Mouse (Mus musculus) frontal cortex, postnatal 14 days (tissue): ENCODE data around the gene Zc2hc1c.
"Not testable (repeated sequence)": the region's sequence is repeated elsewhere in the genome, so short reads cannot be mapped to it uniquely, and the experiment has no call there.

ENCODE experiments used
- DNase-seq, 2 experiments: peaks; one replicate each; pipeline ENCODE4 v3.0.0; 2022; ENCODE audit warnings: low spot score in 2 of 2

Zc2hc1c gene

GRCm38 (mm10) chr12:85288486-85289156 lies at the start of gene Zc2hc1c:
Gene Zc2hc1c, plus strand, starts transcription at chr12:85288591.
- DNase-seq, result peak; percentile 60 to 68

- no peak for DNase-seq
Observed at GRCm38 (mm10) chr12:85252083-85252482, 36.3 kb upstream of the Zc2hc1c start.

- no peak for DNase-seq
Observed at GRCm38 (mm10) chr12:85256074-85256751, 32.2 kb upstream of the Zc2hc1c start.

GRCm38 (mm10) chr12:85257008-85257639 lies 31.3 kb upstream of the Zc2hc1c start:
- DNase-seq, result no peak

- DNase-seq, result no peak
Observed at GRCm38 (mm10) chr12:85262489-85262888, 25.9 kb upstream of the Zc2hc1c start.

DNA sequence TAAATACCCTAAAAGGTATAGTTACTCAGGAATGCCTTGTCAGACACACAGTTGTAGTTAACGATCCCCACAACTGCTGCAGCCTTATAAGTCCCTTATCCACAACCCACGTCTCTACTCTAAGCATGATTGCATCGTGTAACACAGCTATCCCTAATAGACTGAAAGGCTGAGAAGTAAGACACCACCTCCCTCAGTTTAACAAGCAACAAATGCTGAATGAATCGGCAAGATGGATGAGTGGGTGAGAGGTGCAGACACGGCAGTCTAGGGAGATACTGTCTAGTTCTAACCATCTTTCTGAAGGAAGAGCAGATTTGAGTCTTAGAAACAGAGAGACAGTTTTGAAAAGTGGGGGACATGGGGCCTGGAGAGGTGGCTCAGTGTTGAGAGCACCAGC lies 25.2 kb upstream of the Zc2hc1c start:
- no peak for DNase-seq

DNA sequence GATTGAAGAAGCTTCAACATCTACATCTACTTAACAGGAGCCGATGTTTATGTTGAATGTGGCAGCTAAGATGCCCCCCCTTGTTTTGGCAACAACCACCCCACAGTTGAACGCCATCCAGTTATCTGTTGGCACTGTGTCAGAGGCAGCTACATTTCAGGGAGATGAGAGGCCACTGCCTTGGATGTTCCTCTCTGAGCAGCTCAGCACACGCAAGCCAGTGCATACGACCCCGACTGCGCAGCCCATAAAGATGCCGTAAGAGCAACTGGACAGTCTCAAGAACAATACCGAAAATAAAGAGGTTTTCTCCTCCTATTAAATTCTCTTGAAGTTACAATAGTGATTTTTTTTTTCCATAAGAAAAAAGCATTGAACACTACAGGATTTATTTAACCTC lies 23.9 kb upstream of the Zc2hc1c start:
- DNase-seq, result no peak

DNA sequence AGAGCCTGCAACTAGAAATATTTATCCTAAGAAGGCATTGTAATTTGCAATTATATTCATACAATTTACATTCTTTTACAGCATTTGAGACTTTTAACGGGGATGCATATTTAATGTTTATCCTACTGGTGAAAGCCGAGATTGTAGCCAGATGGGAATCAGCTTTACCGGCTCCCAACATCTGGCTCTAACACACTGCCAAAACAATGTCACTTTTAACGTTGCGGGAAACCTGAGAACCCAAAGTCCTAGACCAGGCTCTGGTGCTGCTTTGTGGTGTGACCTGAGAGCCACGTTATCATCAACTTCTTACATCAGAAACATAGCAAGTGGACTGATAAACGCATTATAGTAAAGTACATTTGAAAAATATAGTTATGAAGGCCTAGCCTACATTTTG lies 23.5 kb upstream of the Zc2hc1c start:
- DNase-seq, result no peak

DNA sequence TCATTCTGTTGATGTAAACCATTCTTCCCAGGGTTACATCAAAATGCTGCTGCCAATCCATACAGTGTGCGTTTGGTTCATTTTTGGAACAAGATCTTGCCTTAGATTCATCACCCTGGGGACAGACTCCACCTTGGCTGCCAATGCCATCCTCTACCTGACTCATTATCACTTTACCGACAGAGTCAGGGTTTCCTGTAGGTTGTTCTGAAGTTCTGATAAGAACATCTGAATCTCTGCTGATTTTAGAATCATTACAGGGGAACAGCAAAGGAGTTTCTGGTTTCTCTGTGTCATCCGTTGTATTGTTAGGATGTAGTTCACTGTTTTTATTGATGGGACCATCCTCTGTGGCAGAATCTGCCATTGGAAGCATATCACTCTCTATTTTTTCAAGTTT lies 22.1 kb upstream of the Zc2hc1c start:
- no peak for DNase-seq

GRCm38 (mm10) chr12:85269821-85270220 lies 18.6 kb upstream of the Zc2hc1c start:
- DNase-seq, result no peak

DNA sequence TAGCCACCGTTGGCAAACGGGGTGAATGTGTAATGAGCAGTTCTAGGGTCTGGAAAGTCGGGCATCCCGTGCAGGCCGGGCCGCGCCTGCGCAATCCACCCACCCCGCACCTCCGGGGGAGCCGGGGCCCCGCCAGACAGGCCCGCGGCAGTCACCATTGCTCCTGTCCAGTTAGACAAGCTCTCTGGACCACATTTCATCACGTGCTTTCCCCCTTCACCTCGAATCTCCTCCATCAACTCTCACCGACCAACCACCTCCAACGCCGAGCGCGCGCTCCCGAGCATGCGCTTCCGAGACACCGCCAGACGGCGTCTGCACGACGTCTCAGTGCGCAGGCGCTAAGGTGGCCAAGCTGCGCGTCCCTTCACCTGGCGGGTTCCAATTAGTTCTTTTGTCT lies 18.1 kb upstream of the Zc2hc1c start, which contains the start of gene Mlh3:
TSS of gene Mlh3 (minus strand) at position 281 of the 400 bp plus-strand sequence.
- DNase-seq, result peak; percentile 73 to 76

DNA sequence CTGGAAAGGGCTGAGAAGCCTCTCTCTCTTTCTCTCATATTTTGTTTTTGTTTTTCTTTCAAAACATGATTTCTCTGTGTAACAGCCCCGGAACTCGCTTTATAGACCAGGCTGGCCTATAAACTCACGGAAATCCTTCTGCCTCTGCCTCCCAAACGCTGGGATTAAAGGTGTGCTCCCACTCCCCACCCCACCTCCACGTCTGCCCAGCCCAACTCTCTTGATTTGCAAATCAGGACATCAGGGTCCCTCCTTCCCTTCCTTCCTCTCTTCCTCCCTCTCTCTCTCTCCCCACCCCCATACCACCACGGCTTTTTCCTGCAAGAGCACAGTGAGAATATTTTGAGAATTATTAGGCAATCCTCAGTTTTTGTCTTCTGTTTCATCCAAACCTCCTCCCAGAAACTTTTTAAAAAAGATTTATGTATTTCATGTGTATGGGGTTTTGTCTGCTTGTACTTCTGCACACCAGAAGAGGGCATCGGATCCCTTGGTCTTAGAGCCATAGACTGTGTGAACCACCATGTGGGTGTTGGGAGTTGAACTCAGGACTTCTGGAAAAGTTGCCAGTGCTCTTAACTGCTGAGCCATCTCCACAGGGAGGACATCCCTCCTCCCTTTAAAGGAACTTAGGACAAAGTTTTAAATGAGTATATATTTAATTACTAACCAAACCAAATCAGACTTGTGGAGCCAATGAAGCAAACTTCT lies 17.1 kb upstream of the Zc2hc1c start:
- no peak for DNase-seq

- DNase-seq, result no peak
Observed at GRCm38 (mm10) chr12:85271843-85272206, 16.6 kb upstream of the Zc2hc1c start.

DNA sequence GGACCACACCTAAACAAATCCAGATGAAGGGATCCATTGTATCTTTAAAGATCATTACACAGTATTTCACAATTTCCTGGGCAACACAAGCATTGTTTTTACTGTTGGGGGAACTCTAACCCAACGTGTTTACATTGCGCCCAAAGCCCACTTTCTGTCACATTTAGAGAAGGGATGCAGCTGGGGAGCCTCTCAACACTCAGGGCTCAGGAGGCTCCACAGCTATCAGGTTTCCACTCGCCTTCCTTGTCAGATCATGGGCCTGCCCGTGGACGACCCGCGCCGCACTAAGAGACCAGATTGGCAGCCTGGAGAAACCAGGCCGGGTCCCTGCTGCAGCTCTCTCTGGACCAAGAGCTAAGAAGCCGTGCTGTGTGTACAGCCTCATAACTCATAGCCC lies 14.9 kb upstream of the Zc2hc1c start:
- no peak for DNase-seq

DNA sequence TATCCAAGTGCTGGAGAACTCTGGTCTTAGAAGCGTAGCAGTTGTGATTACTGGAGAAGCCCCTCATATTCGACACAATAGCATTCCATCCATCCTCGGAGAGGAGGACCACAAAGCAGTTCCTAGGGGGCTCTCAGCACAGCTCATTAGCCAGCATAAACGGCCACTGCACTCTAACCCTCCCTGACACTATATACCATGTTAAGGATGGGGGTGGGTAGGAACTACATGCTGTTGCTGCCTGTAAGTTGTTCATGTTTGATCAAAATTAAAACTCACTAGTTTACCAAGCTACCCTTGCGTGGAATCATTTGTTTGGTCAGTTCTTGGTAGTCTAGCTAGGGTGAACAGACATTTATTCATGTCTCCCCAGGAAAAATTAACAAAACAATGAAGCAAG lies 12.1 kb upstream of the Zc2hc1c start:
- no peak for DNase-seq

- DNase-seq, result no peak
Observed at GRCm38 (mm10) chr12:85278919-85279318, 9.5 kb upstream of the Zc2hc1c start.

DNA sequence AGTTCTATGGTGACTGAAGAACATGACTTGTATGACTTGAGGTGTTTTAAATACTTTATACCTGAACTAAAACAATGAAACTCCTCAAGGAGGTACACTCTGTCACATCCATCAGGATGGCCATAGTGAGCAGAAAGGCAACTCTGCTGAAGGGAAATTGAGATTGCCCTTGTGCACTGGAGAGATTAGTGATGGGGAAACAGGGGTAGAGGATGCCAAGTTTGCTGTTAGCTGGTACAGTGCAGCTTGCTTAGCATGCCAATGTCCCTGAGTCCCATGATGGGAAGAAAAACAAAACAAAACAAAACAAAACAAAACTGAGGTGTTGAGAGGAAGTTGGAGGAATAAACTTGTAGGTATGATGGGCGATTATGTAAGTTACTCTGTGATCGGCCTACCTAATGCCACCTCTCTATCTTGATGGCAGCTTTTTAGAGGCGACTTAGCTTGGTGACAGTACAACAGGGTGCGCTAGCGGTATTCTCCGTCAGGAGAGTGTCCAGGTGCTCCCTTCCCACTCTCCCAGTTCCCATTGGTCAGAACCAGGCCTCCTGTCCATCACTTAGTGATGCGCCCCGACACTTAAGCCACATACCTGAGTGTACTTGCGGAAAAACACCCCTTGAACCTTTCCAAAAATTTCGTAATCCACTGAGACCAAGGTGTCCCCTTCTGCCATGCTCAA lies 8.9 kb upstream of the Zc2hc1c start:
- DNase-seq, result no peak

DNA sequence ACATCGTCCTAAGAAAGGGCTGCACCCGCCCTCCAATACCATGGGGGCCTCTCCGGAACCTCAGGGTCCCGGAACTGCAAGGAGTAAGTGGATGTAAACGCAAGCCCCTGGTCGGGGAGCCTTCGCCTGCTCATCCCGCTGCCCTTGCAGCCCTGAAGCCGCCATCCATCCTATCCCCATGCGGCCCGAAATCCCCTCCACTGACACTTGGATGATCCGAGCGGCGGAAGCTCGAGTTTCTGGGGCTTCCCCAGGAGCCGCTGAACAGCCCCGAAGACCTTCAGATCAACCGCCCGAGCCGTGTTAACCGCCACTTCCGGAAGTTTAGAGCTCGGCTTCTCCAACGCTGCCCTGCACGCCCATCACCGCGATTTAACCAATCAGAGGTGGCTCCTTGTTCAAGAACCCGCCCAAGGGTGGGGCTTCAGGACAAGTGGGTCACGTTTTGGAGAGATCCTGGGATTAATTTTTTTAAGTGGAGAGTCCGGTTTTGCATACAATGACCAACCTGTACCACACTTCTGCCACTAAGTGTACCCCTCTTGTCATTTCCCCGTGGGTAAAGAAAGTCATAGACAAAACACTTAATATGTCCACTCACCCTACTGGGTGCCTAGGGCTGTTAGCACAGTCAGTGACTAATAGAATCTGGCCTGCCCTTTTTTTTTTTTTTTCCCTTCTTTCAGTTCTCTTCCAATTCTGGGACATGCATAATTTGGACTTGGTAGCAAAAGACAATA lies 8.1 kb upstream of the Zc2hc1c start:
- DNase-seq, result peak; percentile 93 to 97

GRCm38 (mm10) chr12:85280845-85281651 lies 7.3 kb upstream of the Zc2hc1c start:
- DNase-seq, result no peak

DNA sequence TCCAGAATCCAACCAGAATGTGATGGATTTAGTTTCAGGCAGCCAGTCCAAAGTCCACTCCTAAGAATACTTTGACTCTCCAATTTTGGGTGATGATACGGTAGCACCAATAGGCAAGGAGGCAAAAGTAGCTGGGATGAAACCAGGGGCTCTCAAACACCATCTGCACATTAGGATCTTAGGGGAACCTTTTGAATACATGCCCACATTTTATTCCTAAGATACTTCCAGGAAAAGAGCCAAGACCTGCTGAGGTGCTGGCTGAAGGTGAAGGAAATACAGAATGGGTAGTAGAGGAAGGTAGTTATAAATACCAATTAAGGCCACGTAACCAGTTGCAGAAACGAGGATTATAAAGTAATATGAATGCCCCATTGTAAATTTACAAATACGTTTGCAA lies 6.6 kb upstream of the Zc2hc1c start:
- DNase-seq, result not testable (repeated sequence)
